Mouse (Mus musculus): ENCODE data around the gene Ets1. TPM values are rescaled to one million over a fixed set of nuclear protein-coding genes. Genes with fewer than 3 reads are reported as not detected.
A peak's percentile ranks its signal among the peaks of the same experiment; 100 is the strongest.

Gene Ets1
- total and polyA plus RNA-seq, 3 experiments: 10.0 to 23.5 (median 19.8) TPM

- in situ Hi-C loops (cut with MboI; ENCODE audit: low pct_ligation_motif_present, low pct_unique_long_range_greater_than_20kb, low sequenced_read_pairs): no loop called here
- Histone ChIP-seq H3K79me2 (replicated peaks; ENCODE audit: control insufficient read depth, extremely low read depth, insufficient read depth, poor library complexity, severe bottlenecking) (no peaks in the 10 kb centered on the region), H3K27me3 (replicated peaks) (no peaks in the 10 kb centered on the region), H3K4me3 (replicated peaks in 1 of 3; ENCODE audit: low read depth in 2 of 3, low read length in 2 of 3, poor library complexity in 1 of 3) (no peak overlapping the region), H3K9me3 (replicated peaks; ENCODE audit: low read length) (no peaks in the 10 kb centered on the region), H3K4me1 (ENCODE audit: control insufficient read depth in 1 of 2, insufficient read depth in 2 of 2) (peaks cover 10 to 38% of the 10 kb centered on the region in 2 experiments), H3K9ac (ENCODE audit: insufficient read depth, low read depth) (no peak overlapping the region), H3K27ac (ENCODE audit: insufficient read depth, low read depth) (no peak overlapping the region), H3K4me2 (ENCODE audit: insufficient read depth, low read depth, poor library complexity, severe bottlenecking) (peak overlapping the region; percentile 58), H3K36me3 (replicated peaks in 1 of 2; ENCODE audit: control insufficient read depth in 1 of 2, insufficient read depth in 1 of 2, low read length in 1 of 2) (no peaks in the 10 kb centered on the region)
- peak; percentile 63 for DNase-seq (ENCODE audit: extremely low read depth)
- no peak for TF ChIP-seq SIN3A (IDR thresholded peaks at IDR 0.05; ENCODE audit: low read length)
- no peak for TF ChIP-seq TCF12 (IDR thresholded peaks at IDR 0.05; ENCODE audit: low read depth, low read length)
- no peak for TF ChIP-seq MAX (IDR thresholded peaks at IDR 0.05; ENCODE audit: low read length)
- no peak for TF ChIP-seq TBP (conservative IDR thresholded peaks at IDR 0.05; ENCODE audit: low read depth, low read length)
- no peak for TF ChIP-seq MAFK (IDR thresholded peaks at IDR 0.05; ENCODE audit: insufficient replicate concordance, low read length)
- TF ChIP-seq ETS1 (conservative IDR thresholded peaks at IDR 0.05; ENCODE audit: low read depth, low read length): peak; percentile 48; the same call in 1 of the 2 replicates
- TF ChIP-seq MXI1 (IDR thresholded peaks at IDR 0.05; ENCODE audit: low read depth, low read length): no peak
- TF ChIP-seq PAX5 (IDR thresholded peaks at IDR 0.05; ENCODE audit: low read length): no peak
- no peak for TF ChIP-seq POLR2AphosphoS2 (IDR thresholded peaks at IDR 0.05; ENCODE audit: low read depth, low read length)
- no peak for TF ChIP-seq HCFC1 (IDR thresholded peaks at IDR 0.05; ENCODE audit: low read depth, low read length)
- TF ChIP-seq EP300 (IDR thresholded peaks at IDR 0.05; ENCODE audit: low read length): peak; percentile 65; the same call in 1 of the 2 replicates
- peak; percentile 54; the same call in 1 of the 2 replicates for TF ChIP-seq MEF2A (IDR thresholded peaks at IDR 0.05; ENCODE audit: borderline replicate concordance, low read depth, low read length)
- TF ChIP-seq USF2 (conservative IDR thresholded peaks at IDR 0.05; ENCODE audit: low read depth, low read length): no peak
- no peak for TF ChIP-seq ZKSCAN1 (IDR thresholded peaks at IDR 0.05; ENCODE audit: borderline replicate concordance, low read depth, low read length)
- no peak for TF ChIP-seq ZMIZ1 (IDR thresholded peaks at IDR 0.05; ENCODE audit: low read depth, low read length)
- TF ChIP-seq JUN (IDR thresholded peaks at IDR 0.05; ENCODE audit: insufficient read depth, low read depth, low read length): no peak
- no peak for TF ChIP-seq ELF1 (IDR thresholded peaks at IDR 0.05; ENCODE audit: low read depth, low read length)
- no peak for TF ChIP-seq POLR2A (IDR thresholded peaks at IDR 0.05; ENCODE audit: low read depth, low read length)
- TF ChIP-seq RCOR1 (conservative IDR thresholded peaks at IDR 0.05; ENCODE audit: low read depth, low read length): no peak
- no peak for TF ChIP-seq SMC3 (IDR thresholded peaks at IDR 0.05; ENCODE audit: low read depth, low read length)
- TF ChIP-seq RAD21 (IDR thresholded peaks at IDR 0.05; ENCODE audit: low read depth, low read length): no peak
- TF ChIP-seq BHLHE40 (IDR thresholded peaks at IDR 0.05; ENCODE audit: low read depth, low read length): no peak; the same call in 1 of the 2 replicates
- TF ChIP-seq E2F4 (IDR thresholded peaks at IDR 0.05; ENCODE audit: insufficient replicate concordance, low read depth, low read length): no peak
- peak; percentile 39; the same call in 1 of the 2 replicates for TF ChIP-seq IRF4 (IDR thresholded peaks at IDR 0.05; ENCODE audit: low read depth, low read length)
- dilution Hi-C loops (cut with MboI; ENCODE audit: extremely low pct_ligation_motif_present, extremely low pct_unique_long_range_greater_than_20kb, low sequenced_read_pairs): no loop called here
Observed at GRCm38 (mm10) chr9:32685793-32686558, 50.0 kb downstream of the Ets1 start.

Measured in CH12.LX (cell line).